Mouse (Mus musculus) CH12.LX (cell line): ENCODE results near the gene Zbtb17.

Experiments
- MAFK ChIP-seq: IDR thresholded peaks from 2 replicates; pipeline ENCODE4 v1.6.1; 2011; ENCODE audit warnings: low read length, improper control_type of control experiment; ENCODE audit not compliant: insufficient replicate concordance
- TBP ChIP-seq: conservative IDR thresholded peaks from 2 replicates; pipeline ENCODE4 v1.6.1; 2011; ENCODE audit warnings: low read depth, low read length, improper control_type of control experiment

DNA sequence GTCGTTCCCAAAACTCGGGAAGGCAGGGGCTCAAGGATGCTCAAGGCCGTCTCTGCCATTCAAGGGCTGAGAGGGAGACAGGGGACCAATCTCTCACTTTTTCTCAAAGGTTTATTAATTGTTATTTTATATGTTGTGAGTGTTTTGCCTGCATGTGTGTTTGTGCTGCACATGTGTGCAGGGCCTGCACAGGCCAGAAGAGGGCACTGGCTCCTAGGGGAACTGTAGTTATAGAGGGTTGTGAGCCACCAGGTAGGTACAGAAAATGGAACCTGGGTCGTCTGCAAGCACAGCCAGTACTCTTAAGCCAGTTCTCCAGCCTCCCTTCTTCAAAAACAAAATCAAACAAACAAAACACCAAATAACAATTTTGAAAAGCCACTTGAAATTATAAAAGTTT lies 44.2 kb downstream of the Zbtb17 start:
- TF ChIP-seq MAFK (no peak), TBP (no peak)
